Mouse (Mus musculus): Measurements from ENCODE around the gene Tecr. TPM values are rescaled to one million over a fixed set of nuclear protein-coding genes. Genes with fewer than 3 reads are reported as not detected.

Gene Tecr
- 184 and 322 TPM in 2 replicates for polyA plus RNA-seq (2012; rRNA removed)

GRCm38 (mm10) chr8:83607661-83608397 is at the start of gene Tecr, which contains the start of gene Dnajb1:
Tecr (minus strand) TSS chr8:83607971.
Dnajb1 (plus strand) TSS chr8:83608193.
- Histone ChIP-seq H3K4me3 (ENCODE audit: low read depth, low read length) (peak within 1 kb of the TSS; percentile 78), H3K36me3 (ENCODE audit: control insufficient read depth, insufficient read depth, low read length) (peaks cover 29% of the 10 kb centered on the region), H3K27me3 (ENCODE audit: control insufficient read depth, insufficient read depth, low read length) (no peaks in the 10 kb centered on the region), H3K27ac (ENCODE audit: insufficient read depth, low read depth, low read length) (peak within 1 kb of the TSS; percentile 92), H3K4me1 (ENCODE audit: control insufficient read depth, insufficient read depth, insufficient read length, low read length) (peaks cover 10% of the 10 kb centered on the region; the same call in 1 of the 2 replicates)
- WGBS, result under 1% methylated on average over 69 of the region's 69 CpGs
- TF ChIP-seq POLR2A (IDR thresholded peaks at IDR 0.05; ENCODE audit: low read depth, low read length), result peak; percentile 98
- TF ChIP-seq CTCF (IDR thresholded peaks at IDR 0.05; ENCODE audit: extremely low read depth, insufficient read length, insufficient replicate concordance, low read depth, low read length), result no peak

DNA sequence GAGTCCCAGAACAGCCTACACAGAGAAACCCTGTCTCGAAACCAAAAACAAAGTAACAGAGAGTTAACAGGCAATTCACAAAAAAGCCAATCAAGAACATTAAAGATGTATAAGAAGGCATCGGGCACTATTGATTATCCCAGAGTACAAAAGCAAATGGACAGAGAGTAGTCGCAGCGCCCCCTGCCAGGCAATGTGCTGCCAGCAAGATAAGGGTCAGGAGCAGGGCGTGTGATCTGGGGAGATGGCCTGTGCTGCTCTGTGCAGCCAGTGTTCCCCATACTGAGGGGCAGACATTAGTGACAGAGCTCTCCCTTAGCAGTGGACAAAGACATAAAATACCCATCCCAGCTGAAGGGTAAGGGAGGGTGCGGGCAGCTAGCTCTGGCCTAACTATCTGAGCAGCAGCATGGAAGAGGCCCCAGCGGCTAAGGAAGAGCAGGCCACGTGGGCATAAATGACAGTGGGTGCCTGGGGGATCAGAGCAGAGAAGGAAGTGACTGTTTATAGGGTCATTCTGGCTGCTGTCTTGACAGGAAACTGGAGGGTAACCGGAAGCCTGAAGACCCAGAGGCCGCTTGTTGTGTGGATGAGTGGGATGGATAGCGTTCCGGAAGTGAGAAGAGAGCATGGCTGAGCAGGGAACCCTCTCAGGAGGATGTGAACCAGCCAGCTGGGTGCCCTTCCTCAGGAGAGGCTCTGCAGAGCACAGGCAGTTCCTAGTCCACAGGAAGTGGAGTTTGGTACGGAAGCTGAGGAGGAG is 48.9 kb upstream of the Tecr start:
- Histone ChIP-seq H3K4me1 (ENCODE audit: control insufficient read depth, insufficient read depth, insufficient read length, low read length) (peaks cover 15% of the 10 kb centered on the region), H3K36me3 (ENCODE audit: control insufficient read depth, insufficient read depth, low read length) (no peaks in the 10 kb centered on the region), H3K4me3 (ENCODE audit: low read depth, low read length) (no peak overlapping the region), H3K27me3 (ENCODE audit: control insufficient read depth, insufficient read depth, low read length) (no peaks in the 10 kb centered on the region), H3K27ac (ENCODE audit: insufficient read depth, low read depth, low read length) (no peak overlapping the region)
- 85% methylated on average over 13 of the region's 13 CpGs for WGBS
- no peak for TF ChIP-seq POLR2A (IDR thresholded peaks at IDR 0.05; ENCODE audit: low read depth, low read length)
- TF ChIP-seq CTCF (IDR thresholded peaks at IDR 0.05; ENCODE audit: extremely low read depth, insufficient read length, insufficient replicate concordance, low read depth, low read length), result no peak

DNA sequence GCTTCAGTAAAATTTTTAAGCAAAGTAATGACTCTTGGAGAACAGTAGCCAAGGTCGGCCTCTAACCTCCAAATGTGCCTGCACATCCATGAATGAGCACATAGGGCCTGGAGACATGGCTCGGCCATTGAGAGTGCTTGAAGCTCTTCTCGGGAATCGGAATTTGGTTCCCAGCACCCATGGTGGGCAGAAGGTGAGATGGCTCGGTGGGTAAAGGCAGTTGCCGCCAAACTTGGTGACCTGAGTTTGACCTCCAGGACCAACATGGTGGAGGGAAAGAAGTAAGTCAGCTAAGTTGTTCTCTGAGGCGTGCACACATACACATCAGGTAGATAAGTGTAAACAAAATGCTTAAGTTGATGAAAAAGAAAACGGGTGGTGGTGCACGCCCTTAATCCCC is 48.3 kb upstream of the Tecr start:
- TF ChIP-seq POLR2A (IDR thresholded peaks at IDR 0.05; ENCODE audit: low read depth, low read length) (no peak), CTCF (IDR thresholded peaks at IDR 0.05; ENCODE audit: extremely low read depth, insufficient read length, insufficient replicate concordance, low read depth, low read length) (no peak)
- Histone ChIP-seq H3K4me1 (ENCODE audit: control insufficient read depth, insufficient read depth, insufficient read length, low read length) (peaks cover 14% of the 10 kb centered on the region), H3K4me3 (ENCODE audit: low read depth, low read length) (no peak overlapping the region), H3K27ac (ENCODE audit: insufficient read depth, low read depth, low read length) (no peak overlapping the region), H3K27me3 (ENCODE audit: control insufficient read depth, insufficient read depth, low read length) (no peaks in the 10 kb centered on the region), H3K36me3 (ENCODE audit: control insufficient read depth, insufficient read depth, low read length) (no peaks in the 10 kb centered on the region)
- WGBS, result 91% methylated on average over 9 of the region's 9 CpGs

GRCm38 (mm10) chr8:83654725-83655124 is 47.0 kb upstream of the Tecr start:
- Histone ChIP-seq H3K27me3 (ENCODE audit: control insufficient read depth, insufficient read depth, low read length) (no peaks in the 10 kb centered on the region), H3K27ac (ENCODE audit: insufficient read depth, low read depth, low read length) (no peak overlapping the region), H3K4me1 (ENCODE audit: control insufficient read depth, insufficient read depth, insufficient read length, low read length) (peaks cover 13% of the 10 kb centered on the region; the same call in 1 of the 2 replicates), H3K4me3 (ENCODE audit: low read depth, low read length) (no peak overlapping the region), H3K36me3 (ENCODE audit: control insufficient read depth, insufficient read depth, low read length) (no peaks in the 10 kb centered on the region)
- WGBS, result 93% methylated on average over 6 of the region's 6 CpGs
- no peak for TF ChIP-seq POLR2A (IDR thresholded peaks at IDR 0.05; ENCODE audit: low read depth, low read length)
- TF ChIP-seq CTCF (IDR thresholded peaks at IDR 0.05; ENCODE audit: extremely low read depth, insufficient read length, insufficient replicate concordance, low read depth, low read length), result no peak

DNA sequence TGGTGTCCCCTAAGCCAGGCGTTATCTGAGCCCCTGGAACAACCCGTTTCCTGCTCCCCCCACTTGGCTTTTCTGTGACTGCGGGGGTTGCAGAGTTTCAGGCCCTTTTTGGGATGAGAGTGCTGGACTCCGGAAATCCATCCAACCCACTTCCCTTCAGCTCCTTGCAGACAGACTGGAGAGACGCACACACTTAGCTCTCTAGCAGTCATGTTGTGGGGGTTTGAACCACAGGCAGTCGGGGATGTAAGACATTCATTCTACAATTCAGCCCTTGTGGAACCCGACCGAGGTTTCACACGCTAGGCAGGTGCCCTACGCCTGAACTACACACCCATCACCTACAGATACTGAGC is 45.9 kb upstream of the Tecr start:
- WGBS, result 12% methylated on average over 10 of the region's 10 CpGs
- H3K27ac ChIP-seq (ENCODE audit: insufficient read depth, low read depth, low read length), result no peak overlapping the region
- H3K36me3 ChIP-seq (ENCODE audit: control insufficient read depth, insufficient read depth, low read length), result no peaks in the 10 kb centered on the region
- TF ChIP-seq POLR2A (IDR thresholded peaks at IDR 0.05; ENCODE audit: low read depth, low read length) (no peak), CTCF (IDR thresholded peaks at IDR 0.05; ENCODE audit: extremely low read depth, insufficient read length, insufficient replicate concordance, low read depth, low read length) (no peak)
- peaks cover 13% of the 10 kb centered on the region; the same call in 1 of the 2 replicates for H3K4me1 ChIP-seq (ENCODE audit: control insufficient read depth, insufficient read depth, insufficient read length, low read length)
- peak overlapping the region; percentile 89 for H3K4me3 ChIP-seq (ENCODE audit: low read depth, low read length)
- no peaks in the 10 kb centered on the region for H3K27me3 ChIP-seq (ENCODE audit: control insufficient read depth, insufficient read depth, low read length)

DNA sequence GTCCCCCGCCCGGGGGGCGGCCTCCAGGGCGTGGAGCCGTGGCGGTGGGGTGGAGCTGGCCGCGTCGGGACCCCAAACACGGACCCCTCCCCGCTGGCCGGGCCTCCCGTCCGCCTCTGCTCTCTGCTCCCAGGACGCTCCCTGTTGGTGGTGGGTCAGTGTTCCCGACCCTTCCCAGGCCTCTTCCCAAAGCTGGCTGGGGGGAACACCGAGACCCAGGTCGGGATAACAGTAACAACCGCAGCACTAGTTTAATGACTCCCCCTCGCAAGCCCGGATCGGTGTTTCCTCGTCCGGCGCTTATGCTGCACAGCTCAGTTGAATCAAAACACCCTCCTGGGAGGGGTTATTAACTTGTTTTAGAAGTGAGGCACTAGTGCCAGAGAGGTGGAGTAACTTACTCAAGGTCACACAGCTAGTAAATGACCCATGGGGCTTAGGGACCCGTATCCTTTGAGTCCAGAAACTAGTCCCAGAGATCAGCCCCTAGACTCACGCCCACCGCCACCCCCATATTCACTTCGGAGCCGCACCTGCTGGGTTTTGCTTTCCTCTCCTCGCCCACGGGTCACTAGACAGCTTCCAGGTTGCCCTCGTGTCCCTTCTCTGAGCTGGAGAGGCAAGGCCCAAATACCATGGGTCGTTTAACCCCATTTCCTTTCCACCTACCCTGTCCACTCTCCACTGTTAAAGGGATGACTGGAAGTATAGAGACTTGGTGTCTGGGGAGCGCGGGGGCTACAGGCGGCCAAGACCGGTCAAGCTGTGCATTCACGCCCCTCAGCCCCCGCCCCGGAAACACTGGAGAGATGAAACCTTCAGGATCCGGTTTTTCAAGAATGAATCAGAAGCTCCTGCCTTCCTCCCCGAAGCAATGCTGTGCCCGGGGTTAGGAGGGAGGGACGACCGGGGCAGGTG is 45.2 kb upstream of the Tecr start:
- TF ChIP-seq POLR2A (IDR thresholded peaks at IDR 0.05; ENCODE audit: low read depth, low read length) (no peak), CTCF (IDR thresholded peaks at IDR 0.05; ENCODE audit: extremely low read depth, insufficient read length, insufficient replicate concordance, low read depth, low read length) (no peak)
- Histone ChIP-seq H3K4me3 (ENCODE audit: low read depth, low read length) (peak overlapping the region; percentile 89), H3K4me1 (ENCODE audit: control insufficient read depth, insufficient read depth, insufficient read length, low read length) (peaks cover 13% of the 10 kb centered on the region; the same call in 1 of the 2 replicates), H3K36me3 (ENCODE audit: control insufficient read depth, insufficient read depth, low read length) (no peaks in the 10 kb centered on the region), H3K27ac (ENCODE audit: insufficient read depth, low read depth, low read length) (peak overlapping the region; percentile 38; the same call in 1 of the 2 replicates), H3K27me3 (ENCODE audit: control insufficient read depth, insufficient read depth, low read length) (no peaks in the 10 kb centered on the region)
- 1% methylated on average over 45 of the region's 46 CpGs for WGBS

Data from small intestine, adult 2 months (tissue).